Mouse (Mus musculus): ENCODE data around the gene Nmrk2. TPM values are rescaled to one million over a fixed set of nuclear protein-coding genes. Genes with fewer than 3 reads are reported as not detected.
A peak's percentile ranks its signal among the peaks of the same experiment; 100 is the strongest.

Gene Nmrk2
- polyA plus RNA-seq, 1 experiment from 2014 or later: 0.22 TPM

DNA sequence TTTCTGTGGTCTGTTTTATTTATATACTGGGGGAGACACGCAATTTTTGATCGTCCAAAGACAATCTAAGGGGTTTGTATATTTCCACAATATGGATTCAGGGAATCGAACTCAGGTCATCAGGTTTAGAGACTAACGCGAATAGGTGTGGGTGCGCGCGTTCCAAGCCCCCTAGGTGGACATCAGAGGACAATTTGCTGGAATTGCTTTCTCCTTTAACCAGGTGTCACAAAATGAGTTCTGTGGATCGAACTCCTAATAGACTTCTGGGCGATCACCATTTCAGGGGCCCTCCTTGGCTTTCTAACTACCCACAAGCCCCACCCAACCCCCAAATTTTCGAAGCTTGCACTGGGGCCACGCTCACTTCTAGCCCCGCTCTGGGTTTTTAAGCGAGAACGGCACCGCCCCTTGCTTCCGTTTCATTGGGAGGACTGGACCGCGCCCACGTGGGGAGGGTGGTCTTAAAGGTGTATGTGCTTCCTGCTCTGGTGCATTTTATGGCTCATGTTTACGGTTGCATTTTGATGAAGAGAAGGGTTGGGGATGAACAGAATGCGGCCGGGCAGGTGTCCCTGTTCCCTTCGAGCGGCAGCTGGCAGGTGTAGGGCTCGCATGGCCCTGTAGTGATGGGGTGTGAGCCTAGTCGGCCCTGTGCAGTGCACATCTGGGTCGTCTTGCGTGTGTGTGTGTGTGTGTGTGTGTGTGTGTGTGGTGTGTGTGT, 33.2 kb downstream of the Nmrk2 start:
- peak; percentile 59 for ATAC-seq (replicated peaks; ENCODE audit: low FRiP score, low TSS enrichment, low read depth)
- peak overlapping the region; percentile 42 for H3K9ac ChIP-seq (ENCODE audit: low read length)
- H3K27ac ChIP-seq (ENCODE audit: low read depth): peak overlapping the region; percentile 52
- H3K9me3 ChIP-seq (ENCODE audit: control insufficient read depth, low read length): no peaks in the 10 kb centered on the region
- peaks cover 24% of the 10 kb centered on the region for H3K4me1 ChIP-seq (replicated peaks; ENCODE audit: control insufficient read depth, insufficient read depth, low read length)
- H3K4me2 ChIP-seq (ENCODE audit: low read length): peak overlapping the region; percentile 73
- peak; percentile 85 for DNase-seq (ENCODE audit: low spot score)
- H3K4me3 ChIP-seq (ENCODE audit: low read depth, low read length): peak overlapping the region; percentile 80
- 2% methylated on average over 29 of the region's 29 CpGs for WGBS
- peaks cover 3% of the 10 kb centered on the region for H3K36me3 ChIP-seq (ENCODE audit: control insufficient read depth, insufficient read depth, low read length)
- no peaks in the 10 kb centered on the region for H3K27me3 ChIP-seq (replicated peaks; ENCODE audit: control insufficient read depth, insufficient read depth, low read length)

DNA sequence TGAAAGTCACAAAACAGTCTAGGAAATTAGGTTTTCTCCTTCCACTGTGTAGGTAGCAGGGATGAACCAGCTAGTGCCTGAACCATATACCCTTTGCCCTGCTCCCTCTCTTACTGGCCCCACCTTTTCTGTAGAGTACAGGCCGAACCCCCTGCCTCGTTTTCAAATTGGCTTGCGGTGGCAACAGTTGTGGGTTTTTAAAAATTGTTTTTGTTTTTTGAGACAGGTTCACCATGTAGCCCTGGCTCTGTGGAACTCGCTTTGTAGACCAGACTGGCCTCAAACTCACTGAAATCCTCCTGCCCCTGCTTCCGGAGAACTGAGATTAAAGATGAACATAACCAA, 33.8 kb downstream of the Nmrk2 start:
- WGBS: 8% methylated on average over 5 of the region's 5 CpGs
- Histone ChIP-seq H3K27me3 (replicated peaks; ENCODE audit: control insufficient read depth, insufficient read depth, low read length) (no peaks in the 10 kb centered on the region), H3K4me2 (ENCODE audit: low read length) (peak overlapping the region; percentile 73), H3K4me3 (ENCODE audit: low read depth, low read length) (peak overlapping the region; percentile 80), H3K4me1 (replicated peaks; ENCODE audit: control insufficient read depth, insufficient read depth, low read length) (peaks cover 18% of the 10 kb centered on the region), H3K36me3 (ENCODE audit: control insufficient read depth, insufficient read depth, low read length) (peaks cover 9% of the 10 kb centered on the region), H3K27ac (ENCODE audit: low read depth) (peak overlapping the region; percentile 52), H3K9ac (ENCODE audit: low read length) (no peak overlapping the region), H3K9me3 (ENCODE audit: control insufficient read depth, low read length) (no peaks in the 10 kb centered on the region)
- no peak for DNase-seq (ENCODE audit: low spot score)
- ATAC-seq (replicated peaks; ENCODE audit: low FRiP score, low TSS enrichment, low read depth): peak; percentile 61

DNA sequence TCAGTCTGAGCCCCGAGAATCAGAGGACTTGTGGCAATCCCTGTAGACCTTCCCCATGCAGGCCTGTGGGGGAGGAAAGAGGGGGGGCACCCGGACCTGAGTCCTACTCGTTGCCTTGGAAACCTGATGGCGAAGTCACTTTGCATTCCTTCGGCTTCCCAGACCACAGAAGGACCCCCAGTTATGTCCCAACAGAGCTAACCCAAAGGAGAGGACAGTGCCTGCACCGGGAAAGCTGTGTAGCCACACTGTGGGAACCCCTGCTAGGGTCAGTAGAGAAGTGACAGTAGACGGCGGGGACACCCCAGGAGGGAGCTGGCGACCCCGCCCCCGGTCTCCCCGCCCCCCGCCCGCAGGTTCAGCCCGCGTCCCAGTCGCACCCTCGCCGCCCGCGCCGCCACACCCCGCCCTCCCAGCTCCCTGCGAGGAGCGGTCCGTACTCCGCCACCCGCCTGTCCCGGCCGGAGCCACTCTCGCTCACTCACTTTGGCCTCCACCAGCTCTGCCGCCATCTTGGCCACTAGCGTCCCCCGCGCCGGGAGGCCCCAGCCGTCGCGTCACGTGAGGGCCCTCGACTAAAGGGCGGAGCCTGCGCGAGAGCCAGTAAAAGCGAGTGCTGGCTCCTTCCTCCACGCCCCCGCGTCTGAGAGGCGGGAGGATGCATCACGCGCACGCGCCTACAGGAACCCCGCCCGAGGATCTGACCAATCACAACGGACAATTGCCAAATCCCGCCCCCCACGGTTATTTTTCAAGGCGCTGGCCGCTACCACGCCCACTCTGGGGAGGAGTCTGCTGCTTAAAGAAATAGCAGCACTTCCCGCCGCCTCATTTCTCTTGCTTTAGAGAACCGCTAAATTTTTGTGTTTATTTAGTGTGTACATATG, 34.4 kb downstream of the Nmrk2 start, which contains the start of gene Pias4:
Gene Pias4, minus strand, starts transcription at position 724 of the 887 bp plus-strand sequence.
- Histone ChIP-seq H3K9me3 (ENCODE audit: control insufficient read depth, low read length) (no peaks in the 10 kb centered on the region), H3K4me1 (replicated peaks; ENCODE audit: control insufficient read depth, insufficient read depth, low read length) (peaks cover 15% of the 10 kb centered on the region), H3K4me3 (ENCODE audit: low read depth, low read length) (peak within 1 kb of the TSS; percentile 80), H3K27me3 (replicated peaks; ENCODE audit: control insufficient read depth, insufficient read depth, low read length) (no peaks in the 10 kb centered on the region), H3K27ac (ENCODE audit: low read depth) (peak within 1 kb of the TSS; percentile 52), H3K9ac (ENCODE audit: low read length) (peak within 1 kb of the TSS; percentile 76), H3K4me2 (ENCODE audit: low read length) (peak within 1 kb of the TSS; percentile 97), H3K36me3 (ENCODE audit: control insufficient read depth, insufficient read depth, low read length) (peaks cover 15% of the 10 kb centered on the region)
- ATAC-seq (replicated peaks; ENCODE audit: low FRiP score, low TSS enrichment, low read depth): peak; percentile 84
- WGBS: under 1% methylated on average over 62 of the region's 64 CpGs
- DNase-seq (ENCODE audit: low spot score): peak; percentile 100

DNA sequence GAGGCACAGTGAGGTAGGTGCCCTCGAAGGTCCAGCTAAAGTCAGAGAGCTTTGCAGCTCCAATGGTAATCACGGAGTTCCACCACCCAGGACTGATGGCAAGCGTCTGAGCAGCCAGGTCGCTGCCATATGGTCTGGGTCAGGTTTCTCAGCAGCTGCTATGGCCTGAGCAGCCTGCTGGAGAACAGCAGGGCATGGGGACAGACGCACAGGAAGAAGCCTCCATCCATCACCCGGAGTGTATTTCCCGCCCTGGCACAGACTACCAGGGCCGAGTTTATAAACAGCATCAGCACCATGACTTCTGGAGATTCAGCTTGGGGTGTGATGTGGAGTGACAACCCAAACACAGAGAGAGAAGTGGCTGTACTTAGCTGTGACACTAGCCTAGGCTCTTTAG, 36.7 kb downstream of the Nmrk2 start:
- WGBS: 67% methylated on average over 8 of the region's 8 CpGs
- H3K9ac ChIP-seq (ENCODE audit: low read length): no peak overlapping the region
- ATAC-seq (replicated peaks; ENCODE audit: low FRiP score, low TSS enrichment, low read depth): no peak

DNA sequence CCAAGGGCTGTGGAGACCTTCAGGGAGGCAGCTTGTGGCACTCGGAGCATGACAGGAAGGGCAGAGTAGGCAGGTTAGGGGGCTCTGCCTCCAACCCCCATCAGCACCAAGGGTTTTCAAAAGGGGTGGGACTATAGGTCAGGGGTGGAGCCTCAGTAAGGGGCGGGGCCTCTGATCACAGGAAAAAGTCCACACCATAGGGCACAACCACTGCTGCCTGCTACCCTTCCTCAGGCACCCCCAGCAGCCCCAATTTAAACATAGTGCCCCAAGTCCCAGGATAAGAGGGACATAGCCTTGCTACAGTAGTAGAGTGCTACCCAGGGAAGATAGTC, 39.6 kb downstream of the Nmrk2 start:
- H3K9me3 ChIP-seq (ENCODE audit: control insufficient read depth, low read length): no peaks in the 10 kb centered on the region
- WGBS: 65% methylated on average over 2 of the region's 2 CpGs
- H3K27ac ChIP-seq (ENCODE audit: low read depth): no peak overlapping the region
- H3K9ac ChIP-seq (ENCODE audit: low read length): no peak overlapping the region
- ATAC-seq (replicated peaks; ENCODE audit: low FRiP score, low TSS enrichment, low read depth): no peak
- no peak for DNase-seq (ENCODE audit: low spot score)
- no peak overlapping the region for H3K4me2 ChIP-seq (ENCODE audit: low read length)
- peaks cover 10% of the 10 kb centered on the region for H3K4me1 ChIP-seq (replicated peaks; ENCODE audit: control insufficient read depth, insufficient read depth, low read length)
- no peaks in the 10 kb centered on the region for H3K27me3 ChIP-seq (replicated peaks; ENCODE audit: control insufficient read depth, insufficient read depth, low read length)
- H3K36me3 ChIP-seq (ENCODE audit: control insufficient read depth, insufficient read depth, low read length): peaks cover 55% of the 10 kb centered on the region
- no peak overlapping the region for H3K4me3 ChIP-seq (ENCODE audit: low read depth, low read length)

More for the DNA sequence above, 36.7 kb downstream of the Nmrk2 start:
- H3K4me1 ChIP-seq (replicated peaks; ENCODE audit: control insufficient read depth, insufficient read depth, low read length): peaks cover 15% of the 10 kb centered on the region
- H3K36me3 ChIP-seq (ENCODE audit: control insufficient read depth, insufficient read depth, low read length): peaks cover 39% of the 10 kb centered on the region
- no peak overlapping the region for H3K4me2 ChIP-seq (ENCODE audit: low read length)
- H3K27ac ChIP-seq (ENCODE audit: low read depth): no peak overlapping the region
- DNase-seq (ENCODE audit: low spot score): no peak
- H3K9me3 ChIP-seq (ENCODE audit: control insufficient read depth, low read length): no peaks in the 10 kb centered on the region
- no peak overlapping the region for H3K4me3 ChIP-seq (ENCODE audit: low read depth, low read length)
- no peaks in the 10 kb centered on the region for H3K27me3 ChIP-seq (replicated peaks; ENCODE audit: control insufficient read depth, insufficient read depth, low read length)

DNA sequence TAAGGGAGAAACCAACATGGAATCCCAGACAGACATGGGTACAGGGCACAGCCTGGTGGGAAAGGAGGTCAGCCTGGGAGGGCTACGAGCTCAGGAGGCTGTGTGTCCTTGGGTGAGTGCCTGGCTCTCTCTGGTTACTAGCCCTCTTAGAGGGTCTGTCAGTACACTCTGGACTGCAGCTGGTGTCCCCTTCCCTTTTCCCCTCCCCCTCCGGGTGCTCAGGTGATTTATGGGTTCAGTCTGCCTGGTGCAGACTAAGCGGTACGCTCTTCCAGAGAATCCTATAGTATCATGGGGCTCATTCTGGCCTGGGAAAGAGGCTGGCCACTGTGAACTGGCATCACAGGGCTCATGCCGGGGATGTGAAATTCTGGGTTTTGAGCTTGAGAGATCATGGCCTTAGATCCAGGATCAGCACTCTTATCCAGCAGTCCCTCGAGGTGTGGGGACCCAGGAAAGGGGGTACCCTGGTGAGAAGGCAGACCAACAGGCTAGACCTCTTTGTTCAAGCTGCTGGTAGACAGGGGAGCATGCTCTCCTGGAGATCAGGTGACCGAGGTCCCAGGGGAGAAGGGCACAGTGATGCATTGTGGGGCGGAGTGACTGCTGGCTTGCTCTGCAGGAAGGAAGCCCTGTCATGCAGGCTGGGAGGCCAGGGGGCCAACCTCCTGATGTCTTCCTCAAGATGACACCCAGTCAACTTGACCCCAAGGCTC, 40.1 kb downstream of the Nmrk2 start:
- Histone ChIP-seq H3K9me3 (ENCODE audit: control insufficient read depth, low read length) (no peaks in the 10 kb centered on the region), H3K9ac (ENCODE audit: low read length) (no peak overlapping the region), H3K4me1 (replicated peaks; ENCODE audit: control insufficient read depth, insufficient read depth, low read length) (peaks cover 7% of the 10 kb centered on the region), H3K27me3 (replicated peaks; ENCODE audit: control insufficient read depth, insufficient read depth, low read length) (no peaks in the 10 kb centered on the region), H3K36me3 (ENCODE audit: control insufficient read depth, insufficient read depth, low read length) (peaks cover 60% of the 10 kb centered on the region), H3K27ac (ENCODE audit: low read depth) (no peak overlapping the region), H3K4me3 (ENCODE audit: low read depth, low read length) (no peak overlapping the region), H3K4me2 (ENCODE audit: low read length) (no peak overlapping the region)
- no peak for ATAC-seq (replicated peaks; ENCODE audit: low FRiP score, low TSS enrichment, low read depth)
- 79% methylated on average over 8 of the region's 8 CpGs for WGBS
- no peak for DNase-seq (ENCODE audit: low spot score)

DNA sequence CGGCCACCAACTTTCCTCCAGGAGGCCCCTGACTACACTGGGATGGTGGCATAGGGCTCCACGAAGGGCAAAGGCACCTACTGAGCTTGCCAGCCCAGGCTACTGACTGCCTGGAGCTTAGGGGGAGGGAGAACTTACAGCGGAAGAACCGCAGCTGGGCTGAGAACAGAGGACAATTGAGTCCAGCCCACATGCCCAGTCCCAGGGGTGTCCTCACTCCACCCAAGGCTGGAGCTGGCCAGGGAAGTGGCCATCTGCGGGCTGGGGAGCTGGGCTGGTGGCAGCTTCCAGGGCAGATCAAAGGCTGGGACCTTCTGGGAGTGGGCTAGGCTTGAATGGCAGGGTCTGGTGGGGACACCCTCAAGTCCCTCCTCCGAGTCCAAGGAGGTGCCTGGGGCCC, 47.1 kb downstream of the Nmrk2 start:
- no peak for DNase-seq (ENCODE audit: low spot score)
- Histone ChIP-seq H3K36me3 (ENCODE audit: control insufficient read depth, insufficient read depth, low read length) (peaks cover 68% of the 10 kb centered on the region), H3K9ac (ENCODE audit: low read length) (no peak overlapping the region), H3K4me3 (ENCODE audit: low read depth, low read length) (no peak overlapping the region), H3K4me2 (ENCODE audit: low read length) (no peak overlapping the region), H3K4me1 (replicated peaks; ENCODE audit: control insufficient read depth, insufficient read depth, low read length) (no peaks in the 10 kb centered on the region), H3K27me3 (replicated peaks; ENCODE audit: control insufficient read depth, insufficient read depth, low read length) (no peaks in the 10 kb centered on the region), H3K27ac (ENCODE audit: low read depth) (no peak overlapping the region), H3K9me3 (ENCODE audit: control insufficient read depth, low read length) (no peaks in the 10 kb centered on the region)
- ATAC-seq (replicated peaks; ENCODE audit: low FRiP score, low TSS enrichment, low read depth): no peak
- 84% methylated on average over 6 of the region's 6 CpGs for WGBS

DNA sequence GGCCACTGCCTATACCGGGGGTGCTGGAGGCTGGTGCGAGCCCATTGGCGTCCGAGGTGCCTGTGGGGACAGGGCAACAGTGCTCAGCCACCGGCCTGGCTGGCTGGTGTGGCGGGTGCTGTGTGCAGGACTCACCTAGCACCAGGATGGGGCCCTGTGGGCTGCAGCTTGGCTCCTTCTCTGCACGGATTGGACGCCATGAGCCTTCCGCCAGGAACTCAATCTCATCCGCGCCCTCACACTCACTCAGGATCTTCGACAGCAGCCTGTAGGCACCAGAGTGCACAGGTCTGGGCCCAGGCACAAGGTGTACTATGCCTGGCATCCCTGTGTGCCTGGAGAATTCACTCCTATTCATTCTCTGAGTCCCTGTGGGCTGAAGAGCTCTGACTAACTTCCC, 47.5 kb downstream of the Nmrk2 start:
- WGBS: 90% methylated on average over 12 of the region's 12 CpGs
- Histone ChIP-seq H3K27ac (ENCODE audit: low read depth) (no peak overlapping the region), H3K9ac (ENCODE audit: low read length) (no peak overlapping the region)

More for the DNA sequence above, 47.5 kb downstream of the Nmrk2 start:
- Histone ChIP-seq H3K4me1 (replicated peaks; ENCODE audit: control insufficient read depth, insufficient read depth, low read length) (no peaks in the 10 kb centered on the region), H3K9me3 (ENCODE audit: control insufficient read depth, low read length) (no peaks in the 10 kb centered on the region), H3K27me3 (replicated peaks; ENCODE audit: control insufficient read depth, insufficient read depth, low read length) (no peaks in the 10 kb centered on the region), H3K4me2 (ENCODE audit: low read length) (no peak overlapping the region), H3K36me3 (ENCODE audit: control insufficient read depth, insufficient read depth, low read length) (peaks cover 72% of the 10 kb centered on the region), H3K4me3 (ENCODE audit: low read depth, low read length) (no peak overlapping the region)
- no peak for DNase-seq (ENCODE audit: low spot score)
- ATAC-seq (replicated peaks; ENCODE audit: low FRiP score, low TSS enrichment, low read depth): no peak

All from intestine, embryonic 14.5 days (tissue).